In the genomic region with DNA sequence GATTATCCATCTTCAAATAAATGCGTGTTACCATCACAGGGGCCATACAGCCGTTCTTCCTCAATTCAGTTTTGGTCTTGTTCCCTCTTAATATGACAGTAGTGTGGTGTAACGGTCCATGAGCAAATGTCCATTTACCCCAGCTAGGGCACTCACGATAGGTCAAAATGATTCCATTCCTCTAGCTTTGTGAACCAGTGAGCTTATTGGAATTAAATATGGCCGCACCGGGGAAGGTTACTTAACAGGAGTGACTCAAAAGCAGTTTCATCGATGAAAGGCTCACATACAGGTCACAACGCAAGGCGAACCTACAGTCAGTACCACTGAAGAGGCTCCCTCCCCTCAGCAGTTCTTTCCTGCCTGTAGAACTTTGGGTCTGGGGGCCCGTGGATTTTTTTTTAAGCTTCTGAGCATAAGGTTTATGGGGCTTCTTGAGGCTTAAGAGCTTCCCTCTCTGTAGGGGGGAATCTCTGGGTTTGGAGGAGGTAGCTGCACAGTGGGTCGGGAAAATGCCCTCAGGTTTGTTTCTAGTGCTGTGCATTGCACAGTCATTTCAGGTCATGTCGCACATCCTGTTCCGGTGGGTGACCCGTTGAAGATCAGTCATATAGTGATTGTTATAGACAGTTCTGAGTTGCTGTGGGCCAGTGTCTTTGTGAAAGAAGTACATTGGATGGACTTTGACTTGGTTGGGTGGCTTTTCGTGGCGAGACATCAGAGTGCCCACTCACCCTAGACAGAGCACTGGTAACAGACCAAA, we compare ENCODE assay signal across 8 mouse cellular contexts. TPM values are rescaled to one million over a fixed set of nuclear protein-coding genes. Genes with fewer than 3 reads are reported as not detected.
A peak's percentile ranks its signal among the peaks of the same experiment; 100 is the strongest.
DNase-seq lines count a peak whose midpoint lies in the region; ATAC-seq lines count a peak whose summit lies in the region.

No protein-coding gene starts in this region.

- H3K4me2 ChIP-seq in heart, embryonic 12.5 days, result peak overlapping the region; percentile 82
- peak overlapping the region; percentile 76 for H3K4me2 ChIP-seq in embryonic facial prominence, embryonic 11.5 days (ENCODE audit: low read depth, low read length)
- peak overlapping the region; percentile 90 for H3K4me2 ChIP-seq in intestine, embryonic 14.5 days (ENCODE audit: low read length)
- H3K4me2 ChIP-seq in midbrain, embryonic 11.5 days, result peak overlapping the region; percentile 57

- H3K4me1 ChIP-seq in heart, embryonic 12.5 days (replicated peaks), result peaks cover 19% of the 10 kb centered on the region
- H3K4me1 ChIP-seq in embryonic facial prominence, embryonic 11.5 days (ENCODE audit: control insufficient read depth, insufficient read depth, low read length), result no peaks in the 10 kb centered on the region; the same call in 1 of the 2 replicates
- peaks cover 9% of the 10 kb centered on the region for H3K4me1 ChIP-seq in intestine, embryonic 14.5 days (replicated peaks; ENCODE audit: control insufficient read depth, insufficient read depth, low read length)
- peaks cover 10% of the 10 kb centered on the region for H3K4me1 ChIP-seq in midbrain, embryonic 11.5 days (ENCODE audit: control insufficient read depth, insufficient read depth, low read length)

- H3K36me3 ChIP-seq in heart, embryonic 12.5 days, result peaks cover 34% of the 10 kb centered on the region
- H3K36me3 ChIP-seq in embryonic facial prominence, embryonic 11.5 days (replicated peaks; ENCODE audit: control insufficient read depth, insufficient read depth, low read depth, low read length), result no peaks in the 10 kb centered on the region; the same call in none of the 2 replicates
- peaks cover 31% of the 10 kb centered on the region for H3K36me3 ChIP-seq in intestine, embryonic 14.5 days (ENCODE audit: control insufficient read depth, insufficient read depth, low read length)
- peaks cover 6% of the 10 kb centered on the region; the same call in 1 of the 2 replicates for H3K36me3 ChIP-seq in midbrain, embryonic 11.5 days (ENCODE audit: control insufficient read depth, insufficient read depth, low read length)

- no peak for DNase-seq in heart, postnatal 10 days
- DNase-seq in ES-CJ7 (ENCODE audit: low read depth, low spot score), result peak; percentile 28
- peak; percentile 41 for DNase-seq in embryonic facial prominence, embryonic 11.5 days (ENCODE audit: low spot score)
- DNase-seq in intestine, embryonic 14.5 days (ENCODE audit: low spot score), result no peak
- peak; percentile 92 for DNase-seq in midbrain, embryonic 11.5 days (ENCODE audit: low spot score, missing footprints)
- DNase-seq in frontal cortex, postnatal 25 days (ENCODE audit: low spot score in 2 of 2), result no peak
- no peak for DNase-seq in left cerebral cortex, adult 18-20 months (ENCODE audit: low spot score in 2 of 2)

- peak overlapping the region; percentile 84 for H3K9ac ChIP-seq in heart, embryonic 12.5 days
- peak overlapping the region; percentile 92 for H3K9ac ChIP-seq in embryonic facial prominence, embryonic 11.5 days (replicated peaks; ENCODE audit: low read length)
- H3K9ac ChIP-seq in intestine, embryonic 14.5 days (ENCODE audit: low read length), result peak overlapping the region; percentile 85
- H3K9ac ChIP-seq in midbrain, embryonic 11.5 days (ENCODE audit: low read length), result peak overlapping the region; percentile 88

- no peaks in the 10 kb centered on the region for H3K9me3 ChIP-seq in heart, embryonic 12.5 days (replicated peaks)
- H3K9me3 ChIP-seq in embryonic facial prominence, embryonic 11.5 days (replicated peaks; ENCODE audit: control insufficient read depth, low read length), result no peaks in the 10 kb centered on the region
- no peaks in the 10 kb centered on the region for H3K9me3 ChIP-seq in intestine, embryonic 14.5 days (ENCODE audit: control insufficient read depth, low read length)
- H3K9me3 ChIP-seq in midbrain, embryonic 11.5 days (ENCODE audit: control insufficient read depth, low read length), result no peaks in the 10 kb centered on the region

- WGBS in heart, embryonic 12.5 days, result 35% methylated on average over 16 of the region's 16 CpGs
- 36% methylated on average over 16 of the region's 16 CpGs for WGBS in embryonic facial prominence, embryonic 11.5 days
- 38% methylated on average over 16 of the region's 16 CpGs for WGBS in intestine, embryonic 14.5 days
- WGBS in midbrain, embryonic 11.5 days, result 42% methylated on average over 16 of the region's 16 CpGs

- H3K27ac ChIP-seq in heart, embryonic 12.5 days (ENCODE audit: poor library complexity, severe bottlenecking), result peak overlapping the region; percentile 97
- H3K27ac ChIP-seq in embryonic facial prominence, embryonic 11.5 days (replicated peaks; ENCODE audit: low read depth, low read length), result no peak overlapping the region; the same call in 1 of the 2 replicates
- peak overlapping the region; percentile 94 for H3K27ac ChIP-seq in intestine, embryonic 14.5 days (ENCODE audit: low read depth)
- H3K27ac ChIP-seq in midbrain, embryonic 11.5 days (ENCODE audit: low read depth, low read length), result no peak overlapping the region

- peak overlapping the region; percentile 90 for H3K4me3 ChIP-seq in heart, embryonic 12.5 days
- H3K4me3 ChIP-seq in embryonic facial prominence, embryonic 11.5 days (ENCODE audit: low read depth, low read length), result peak overlapping the region; percentile 84
- peak overlapping the region; percentile 90 for H3K4me3 ChIP-seq in intestine, embryonic 14.5 days (ENCODE audit: low read depth, low read length)
- H3K4me3 ChIP-seq in midbrain, embryonic 11.5 days (ENCODE audit: low read depth, low read length), result peak overlapping the region; percentile 85

- no peaks in the 10 kb centered on the region for H3K27me3 ChIP-seq in heart, embryonic 12.5 days (replicated peaks)
- no peaks in the 10 kb centered on the region for H3K27me3 ChIP-seq in embryonic facial prominence, embryonic 11.5 days (ENCODE audit: control insufficient read depth, insufficient read depth, low read length)
- H3K27me3 ChIP-seq in intestine, embryonic 14.5 days (replicated peaks; ENCODE audit: control insufficient read depth, insufficient read depth, low read length), result no peaks in the 10 kb centered on the region
- no peaks in the 10 kb centered on the region for H3K27me3 ChIP-seq in midbrain, embryonic 11.5 days (ENCODE audit: control insufficient read depth, insufficient read depth, low read length)

- intact Hi-C loops in heart, postnatal 10 days (cut with DNase I), result loop anchor here (2.0 to 5.0 kb wide), 2 partner anchors 34 to 36 kb away; no protein-coding TSS in a partner anchor

- ATAC-seq in heart, embryonic 12.5 days (ENCODE audit: insufficient number of reproducible peaks, low FRiP score), result no peak
- ATAC-seq in embryonic facial prominence, embryonic 11.5 days (replicated peaks; ENCODE audit: insufficient number of reproducible peaks, low FRiP score, low TSS enrichment, low read depth), result no peak
- ATAC-seq in intestine, embryonic 14.5 days (replicated peaks; ENCODE audit: low FRiP score, low TSS enrichment, low read depth), result no peak
- ATAC-seq in midbrain, embryonic 11.5 days (ENCODE audit: low FRiP score), result no peak

RNA-seq across cellular contexts. Expression of gene Afg3l1, which starts 0.9 kb away (rescaled TPM):
- 56.4 and 61.8 TPM in 2 replicates for polyA plus RNA-seq in heart, embryonic 12.5 days (2016; fragmentation: Nextera tagmentation; extraction: Ambion mirVana)
- 10 to 100 TPM; 62.7 to 66.3 TPM for total RNA-seq in heart, postnatal 10 days (2021)
- polyA plus RNA-seq in embryonic facial prominence, embryonic 11.5 days (2014; fragmentation: Nextera tagmentation; extraction: Ambion mirVana), result 32.2 and 33.2 TPM in 2 replicates
- polyA plus RNA-seq in intestine, embryonic 14.5 days (2014; fragmentation: Nextera tagmentation; extraction: Ambion mirVana), result 36.8 and 40.8 TPM in 2 replicates
- 38.4 and 39.9 TPM in 2 replicates for polyA plus RNA-seq in midbrain, embryonic 11.5 days (2014; fragmentation: Nextera tagmentation; extraction: Ambion mirVana)
- total RNA-seq in left cerebral cortex, adult 18-20 months (2021), result 10 to 100 TPM; 26.8 to 32.8 TPM

RNA-seq across cellular contexts. Expression of gene Dbndd1, which starts 36.6 kb away (rescaled TPM):
- 1.5 and 1.7 TPM in 2 replicates for polyA plus RNA-seq in heart, embryonic 12.5 days (2016; fragmentation: Nextera tagmentation; extraction: Ambion mirVana)
- not detected for total RNA-seq in heart, postnatal 10 days (2021)
- polyA plus RNA-seq in embryonic facial prominence, embryonic 11.5 days (2014; fragmentation: Nextera tagmentation; extraction: Ambion mirVana), result 12.1 and 13.5 TPM in 2 replicates
- 4.9 and 7.1 TPM in 2 replicates for polyA plus RNA-seq in intestine, embryonic 14.5 days (2014; fragmentation: Nextera tagmentation; extraction: Ambion mirVana)
- 34.4 and 37.2 TPM in 2 replicates for polyA plus RNA-seq in midbrain, embryonic 11.5 days (2014; fragmentation: Nextera tagmentation; extraction: Ambion mirVana)
- 10 to 100 TPM; 15.9 to 18.3 TPM for total RNA-seq in left cerebral cortex, adult 18-20 months (2021)

RNA-seq across cellular contexts. Expression of gene Gas8, which starts 40.0 kb away (rescaled TPM):
- 14.4 and 15.8 TPM in 2 replicates for polyA plus RNA-seq in heart, embryonic 12.5 days (2016; fragmentation: Nextera tagmentation; extraction: Ambion mirVana)
- total RNA-seq in heart, postnatal 10 days (2021), result 1 to 10 TPM; 6.1 to 7.1 TPM
- 41.3 and 42.0 TPM in 2 replicates for polyA plus RNA-seq in embryonic facial prominence, embryonic 11.5 days (2014; fragmentation: Nextera tagmentation; extraction: Ambion mirVana)
- 26.9 and 34.0 TPM in 2 replicates for polyA plus RNA-seq in intestine, embryonic 14.5 days (2014; fragmentation: Nextera tagmentation; extraction: Ambion mirVana)
- polyA plus RNA-seq in midbrain, embryonic 11.5 days (2014; fragmentation: Nextera tagmentation; extraction: Ambion mirVana), result 38.5 and 43.1 TPM in 2 replicates
- total RNA-seq in left cerebral cortex, adult 18-20 months (2021), result 10 to 100 TPM; 24.8 to 29.6 TPM

RNA-seq across cellular contexts. Expression of gene Def8, which starts 55.3 kb away (rescaled TPM):
- polyA plus RNA-seq in heart, embryonic 12.5 days (2016; fragmentation: Nextera tagmentation; extraction: Ambion mirVana), result 34.7 and 36.0 TPM in 2 replicates
- 10 to 100 TPM; 57.2 to 65.2 TPM for total RNA-seq in heart, postnatal 10 days (2021)
- 38.8 and 39.6 TPM in 2 replicates for polyA plus RNA-seq in embryonic facial prominence, embryonic 11.5 days (2014; fragmentation: Nextera tagmentation; extraction: Ambion mirVana)
- polyA plus RNA-seq in intestine, embryonic 14.5 days (2014; fragmentation: Nextera tagmentation; extraction: Ambion mirVana), result 32.6 and 36.6 TPM in 2 replicates
- 35.3 and 35.5 TPM in 2 replicates for polyA plus RNA-seq in midbrain, embryonic 11.5 days (2014; fragmentation: Nextera tagmentation; extraction: Ambion mirVana)
- total RNA-seq in left cerebral cortex, adult 18-20 months (2021), result 10 to 100 TPM; 52.9 to 56.3 TPM

Comparison
In these comparisons a context has a peak if more than half of its experiments do, and no peak if none do; other contexts are left out.
1. H3K27ac ChIP-seq: peak in heart, embryonic 12.5 days (single experiment) and intestine, embryonic 14.5 days (single experiment); none in embryonic facial prominence, embryonic 11.5 days (single experiment) and midbrain, embryonic 11.5 days (single experiment).
2. DNase-seq: peak in ES-CJ7 (single experiment), embryonic facial prominence, embryonic 11.5 days (single experiment) and midbrain, embryonic 11.5 days (single experiment); none in heart, postnatal 10 days (0 of 2), intestine, embryonic 14.5 days (single experiment), frontal cortex, postnatal 25 days (0 of 2) and left cerebral cortex, adult 18-20 months (0 of 2).
3. Peak in every context shown above with its lines, with median percentiles within 50 percentile points of each other: H3K4me2 ChIP-seq, H3K4me3 ChIP-seq and H3K9ac ChIP-seq.